Mouse (Mus musculus): Measurements from ENCODE around the gene Rfx4. TPM values are rescaled to one million over a fixed set of nuclear protein-coding genes. Genes with fewer than 3 reads are reported as not detected.

Gene Rfx4
- total RNA-seq, 2 experiments from 2014 or later: 0.06 TPM; not detected in 1

DNA sequence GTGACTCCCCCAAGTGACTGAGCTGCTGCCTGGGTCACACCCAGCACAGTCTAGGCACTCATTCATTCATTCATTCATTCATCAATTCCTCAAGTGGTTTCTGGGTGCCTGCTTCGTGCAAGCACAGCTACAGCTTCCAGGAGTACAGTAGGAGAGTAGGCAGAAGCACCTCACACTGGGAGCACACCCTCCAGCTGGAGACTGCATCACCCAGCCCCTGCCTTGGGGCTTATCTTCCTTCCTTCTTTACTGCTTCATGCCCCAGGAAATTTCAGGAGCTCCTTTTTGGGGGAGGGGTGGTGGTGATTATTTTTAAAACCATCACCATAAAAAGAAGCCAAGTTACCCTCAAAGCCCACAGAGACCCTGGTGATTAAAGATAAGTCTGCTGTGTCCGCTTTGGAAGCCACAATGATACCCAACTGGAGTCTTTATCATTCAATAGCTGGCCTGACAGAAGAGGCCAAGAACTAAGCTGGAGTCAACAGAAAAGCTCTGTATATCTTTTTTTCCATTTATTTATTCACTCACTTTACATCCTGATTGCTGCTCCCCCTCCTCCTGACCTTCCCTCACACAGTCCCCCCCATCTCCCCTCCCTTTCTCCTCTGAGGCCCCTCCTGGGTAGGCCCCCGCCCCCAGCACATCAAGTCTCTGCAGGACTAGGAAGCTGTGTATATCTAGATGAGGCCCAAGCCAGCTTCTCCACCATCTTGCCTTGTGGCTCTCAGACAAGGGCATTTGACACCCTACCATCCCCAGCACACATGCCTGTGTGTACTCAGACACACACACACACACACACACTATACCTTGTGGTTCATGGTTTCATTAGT, 142.5 kb downstream of the Rfx4 start:
- intact Hi-C loops (cut with DNase I; ENCODE audit: low total_unique reads): no loop called here
- DNase-seq: no peak

GRCm38 (mm10) chr10:84901676-84902075, 145.8 kb downstream of the Rfx4 start:
- intact Hi-C loops (cut with DNase I; ENCODE audit: low total_unique reads): no loop called here
- DNase-seq: no peak

DNA sequence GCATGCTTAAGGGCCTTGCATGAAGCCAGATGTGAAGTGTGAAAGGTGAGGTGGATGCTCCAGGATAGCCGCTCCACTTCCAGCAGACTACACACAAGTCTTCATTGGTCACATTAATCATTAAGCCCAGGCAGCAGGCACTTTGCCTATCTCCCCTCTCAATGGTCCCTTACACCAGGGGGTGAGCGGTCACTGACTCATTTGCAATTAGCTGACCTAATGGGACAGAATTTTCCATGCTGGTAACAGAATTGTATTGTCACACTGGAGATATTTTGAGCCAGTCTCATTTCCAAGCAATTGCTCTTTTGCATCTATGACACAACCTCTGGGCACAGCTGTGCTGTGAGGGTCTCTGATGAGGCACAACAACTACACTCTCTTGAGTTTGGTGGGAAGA, 146.4 kb downstream of the Rfx4 start:
- intact Hi-C loops (cut with DNase I; ENCODE audit: low total_unique reads): no loop called here
- DNase-seq: no peak

GRCm38 (mm10) chr10:84903307-84903706, 147.4 kb downstream of the Rfx4 start:
- DNase-seq: no peak

GRCm38 (mm10) chr10:84903742-84904141, 147.9 kb downstream of the Rfx4 start:
- intact Hi-C loops (cut with DNase I; ENCODE audit: low total_unique reads): no loop called here
- DNase-seq: no peak

More at GRCm38 (mm10) chr10:84903307-84903706, 147.4 kb downstream of the Rfx4 start:
- intact Hi-C loops (cut with DNase I; ENCODE audit: low total_unique reads): no loop called here

DNA sequence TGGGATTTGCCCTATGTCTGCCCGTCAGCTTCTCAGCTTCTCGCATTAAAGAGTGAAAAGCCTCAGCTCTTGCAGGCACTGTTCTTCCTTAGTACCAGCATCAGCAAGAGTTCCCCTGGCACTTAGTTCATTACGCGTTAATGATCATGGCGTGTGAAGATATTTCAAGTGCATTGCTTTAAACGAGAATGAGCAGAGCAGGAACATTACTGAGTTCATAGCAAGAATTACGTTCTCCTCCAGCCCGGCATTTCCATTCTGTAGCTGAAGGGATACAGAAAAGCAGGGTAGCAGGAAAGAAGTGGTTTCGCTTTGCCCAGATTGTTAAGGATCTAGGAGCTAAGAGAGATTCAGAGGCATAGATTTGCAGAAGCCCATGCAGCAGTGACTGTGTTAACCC, 151.0 kb downstream of the Rfx4 start:
- no peak for DNase-seq

DNA sequence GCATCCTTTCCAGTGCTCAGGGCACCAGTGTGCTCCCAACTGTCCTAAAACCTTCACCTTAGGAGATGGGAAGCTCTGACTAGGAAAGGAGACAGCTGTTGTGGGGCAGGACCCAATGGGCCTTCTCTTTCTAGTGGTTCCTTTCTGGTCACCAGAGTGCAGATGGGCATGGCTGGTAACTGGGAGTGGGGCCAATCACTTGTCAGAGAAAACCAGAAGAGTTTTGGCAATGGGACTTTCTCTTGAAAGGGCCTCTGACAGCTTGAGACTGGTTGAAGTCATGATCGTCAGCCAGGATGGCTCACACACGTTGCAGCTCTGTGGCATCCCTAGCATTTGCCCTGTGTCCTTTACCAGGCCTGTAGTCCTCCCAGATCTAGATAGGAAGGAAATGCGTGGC, 152.1 kb downstream of the Rfx4 start:
- no peak for DNase-seq
- intact Hi-C loops (cut with DNase I; ENCODE audit: low total_unique reads): no loop called here

More for the DNA sequence above, 151.0 kb downstream of the Rfx4 start:
- intact Hi-C loops (cut with DNase I; ENCODE audit: low total_unique reads): no loop called here

GRCm38 (mm10) chr10:84908471-84908870, 152.6 kb downstream of the Rfx4 start:
- DNase-seq: no peak
- intact Hi-C loops (cut with DNase I; ENCODE audit: low total_unique reads): no loop called here

DNA sequence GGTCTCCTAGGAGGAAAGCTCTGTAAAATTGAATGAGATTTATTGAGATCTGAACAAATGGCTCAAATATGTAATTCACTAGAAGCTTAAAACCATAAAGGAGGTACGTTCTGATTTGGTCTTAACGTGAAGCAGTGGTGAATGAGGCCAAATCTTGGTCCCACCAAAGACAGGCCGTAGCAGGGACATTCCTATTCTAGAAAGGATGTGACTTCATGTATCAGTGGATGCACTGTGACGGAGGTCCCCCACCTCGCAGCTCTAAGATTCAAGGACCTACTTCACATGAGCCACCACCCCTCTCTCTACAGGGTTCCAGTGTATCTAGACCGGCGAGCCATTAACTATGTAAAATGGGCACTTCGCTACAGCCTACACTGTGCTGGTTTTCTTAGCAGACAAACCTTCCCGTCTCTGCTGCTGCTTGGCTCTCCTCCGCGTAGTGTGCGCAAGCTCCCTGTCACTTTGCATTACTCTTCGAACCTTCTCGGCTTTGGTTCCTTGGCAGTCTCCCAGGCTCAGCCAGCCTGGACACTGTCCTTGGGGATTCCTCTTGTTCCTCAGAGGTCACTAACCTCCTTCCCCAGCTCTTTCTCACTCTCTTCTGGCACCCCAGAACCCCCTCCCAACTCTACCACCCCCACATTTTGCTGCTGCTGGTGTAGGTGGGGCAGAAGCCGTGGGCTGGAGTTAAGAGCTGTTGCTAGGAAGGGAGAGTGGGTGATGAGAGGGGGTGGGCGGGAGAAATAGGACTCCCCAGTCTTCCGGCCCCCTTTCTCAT, 153.3 kb downstream of the Rfx4 start:
- intact Hi-C loops (cut with DNase I; ENCODE audit: low total_unique reads): no loop called here
- no peak for DNase-seq

- intact Hi-C loops (cut with DNase I; ENCODE audit: low total_unique reads): no loop called here
Measured at GRCm38 (mm10) chr10:84910194-84910593, 154.3 kb downstream of the Rfx4 start.

DNA sequence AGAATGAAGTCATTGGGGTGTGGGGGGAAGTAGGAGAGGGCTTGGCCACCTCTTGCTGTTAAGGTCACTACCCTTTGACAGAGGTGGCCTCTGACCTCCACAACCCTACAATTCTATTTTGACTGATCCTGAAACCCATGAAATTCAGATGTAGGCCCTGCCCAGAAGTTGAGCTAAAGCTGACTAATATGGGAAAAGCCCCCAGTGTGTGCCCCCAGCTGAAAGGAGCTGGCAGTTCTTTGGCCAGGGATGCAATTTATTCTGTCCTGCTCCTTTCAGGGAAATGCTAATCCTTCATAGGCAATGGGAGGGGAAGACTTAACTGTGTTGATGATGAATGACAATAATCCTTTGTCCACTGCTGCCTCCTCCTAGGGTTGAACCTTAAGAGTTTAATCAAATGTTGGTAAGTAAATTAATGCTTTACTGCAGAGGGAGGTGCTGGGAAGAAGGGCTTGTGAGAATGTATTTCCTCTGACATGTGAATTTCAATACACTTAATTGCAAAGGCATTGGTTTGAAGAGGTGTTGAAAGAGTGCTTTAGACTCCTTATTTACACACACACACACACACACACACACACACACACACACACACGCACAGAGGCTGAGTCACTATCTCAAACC, 155.0 kb downstream of the Rfx4 start:
- intact Hi-C loops (cut with DNase I; ENCODE audit: low total_unique reads): no loop called here

More at GRCm38 (mm10) chr10:84910194-84910593, 154.3 kb downstream of the Rfx4 start:
- DNase-seq: no peak

GRCm38 (mm10) chr10:84913148-84913547, 157.3 kb downstream of the Rfx4 start:
- no peak for DNase-seq
- intact Hi-C loops (cut with DNase I; ENCODE audit: low total_unique reads): no loop called here

More for the DNA sequence above, 155.0 kb downstream of the Rfx4 start:
- no peak for DNase-seq

- no peak for DNase-seq
- intact Hi-C loops (cut with DNase I; ENCODE audit: low total_unique reads): no loop called here
Measured at GRCm38 (mm10) chr10:84915476-84915875, 159.6 kb downstream of the Rfx4 start.

GRCm38 (mm10) chr10:84916810-84917730, 161.2 kb downstream of the Rfx4 start, which contains the start of gene Ric8b:
Ric8b (plus strand) TSS chr10:84917616.
- intact Hi-C loops (cut with DNase I; ENCODE audit: low total_unique reads): no loop called here
- DNase-seq: peak; percentile 95

DNA sequence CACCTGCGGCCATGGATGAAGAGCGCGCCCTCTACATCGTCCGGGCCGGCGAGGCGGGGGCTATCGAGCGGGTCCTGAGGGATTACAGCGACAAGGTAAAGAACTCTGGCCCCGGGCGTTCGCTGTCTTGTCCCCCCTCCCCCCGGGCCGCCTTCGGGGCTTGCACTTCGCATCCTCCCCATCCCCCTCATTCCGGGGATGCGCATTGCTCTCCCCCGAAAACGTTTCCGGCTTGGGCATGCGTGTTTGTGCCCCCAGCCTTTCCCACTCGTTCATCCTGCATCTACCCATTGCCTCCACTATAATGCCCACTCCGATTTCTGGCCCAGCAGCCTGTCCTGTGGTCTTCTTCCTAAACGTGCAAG, 161.9 kb downstream of the Rfx4 start:
- DNase-seq: no peak
- intact Hi-C loops (cut with DNase I; ENCODE audit: low total_unique reads): no loop called here

DNA sequence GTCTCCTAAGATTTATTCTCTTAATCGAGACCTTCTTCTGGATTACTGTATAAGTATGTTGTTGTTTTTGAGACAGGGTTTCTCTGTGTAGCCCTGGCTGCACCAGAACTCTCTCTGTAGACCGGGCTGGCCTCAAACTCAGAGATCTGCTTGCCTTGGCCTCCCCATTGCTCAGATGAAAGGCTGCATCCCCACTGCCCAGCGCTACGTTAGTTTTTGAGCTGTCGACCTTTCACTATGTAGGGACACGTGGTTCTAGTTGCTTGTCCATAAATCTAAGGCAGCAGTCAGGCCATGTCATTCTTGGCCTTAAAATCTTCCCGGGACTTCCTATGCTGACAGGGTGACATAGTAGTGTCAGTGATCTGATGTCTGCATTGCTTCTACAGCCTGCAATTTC, 170.5 kb downstream of the Rfx4 start:
- DNase-seq: no peak
- intact Hi-C loops (cut with DNase I; ENCODE audit: low total_unique reads): loop anchor here (10.0 kb wide), 1 partner anchor 118 kb away; no protein-coding TSS in a partner anchor

- no peak for DNase-seq
- intact Hi-C loops (cut with DNase I; ENCODE audit: low total_unique reads): loop anchor here (10.0 kb wide), 1 partner anchor 118 kb away; no protein-coding TSS in a partner anchor
Measured at GRCm38 (mm10) chr10:84926885-84927284, 171.0 kb downstream of the Rfx4 start.

DNA sequence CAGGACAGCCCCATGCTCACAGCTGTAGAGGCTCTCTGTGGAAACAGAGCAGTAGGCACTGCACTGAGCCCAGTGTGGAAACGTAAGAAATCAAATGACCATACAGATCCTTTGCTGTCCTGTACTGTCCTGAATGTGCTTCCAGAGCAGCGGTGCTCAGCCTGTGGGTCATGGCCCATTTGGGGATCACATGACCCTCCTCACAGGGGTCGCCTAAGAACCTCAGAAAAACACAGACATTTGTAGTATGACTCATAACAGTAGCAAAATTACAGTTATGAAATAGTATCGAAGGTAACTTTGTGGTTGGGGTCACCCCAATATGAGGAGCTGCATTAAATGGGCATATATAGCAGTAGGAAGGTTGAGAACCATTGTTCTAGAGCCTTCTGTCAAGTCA, 172.6 kb downstream of the Rfx4 start:
- intact Hi-C loops (cut with DNase I; ENCODE audit: low total_unique reads): loop anchor here (10.0 kb wide), 1 partner anchor 116 kb away; no protein-coding TSS in a partner anchor
- DNase-seq: no peak
